Mouse (Mus musculus): Measurements from ENCODE around the gene Ankrd63. TPM values are rescaled to one million over a fixed set of nuclear protein-coding genes. Genes with fewer than 3 reads are reported as not detected.

Gene Ankrd63
- polyA plus RNA-seq, 1 experiment from 2014 or later = 0.07 TPM

Other genes starting within 250 kb of the Ankrd63 start
- gene Srp14, start 224.3 kb downstream of the Ankrd63 start, polyA plus RNA-seq (2015; fragmentation: Nextera tagmentation; extraction: Ambion mirVana) = 275 TPM in 2 replicates
- 4.1 and 4.3 TPM in 2 replicates for gene Bmf, start 154.3 kb downstream of the Ankrd63 start, polyA plus RNA-seq (2015; fragmentation: Nextera tagmentation; extraction: Ambion mirVana)
- gene Bub1b, start 105.8 kb downstream of the Ankrd63 start, polyA plus RNA-seq (2015; fragmentation: Nextera tagmentation; extraction: Ambion mirVana) = 78.0 and 79.2 TPM in 2 replicates
- 2.2 and 2.7 TPM in 2 replicates for gene Pak6, start 40.7 kb downstream of the Ankrd63 start, polyA plus RNA-seq (2015; fragmentation: Nextera tagmentation; extraction: Ambion mirVana)
- gene Plcb2, start 24.5 kb upstream of the Ankrd63 start, polyA plus RNA-seq (2015; fragmentation: Nextera tagmentation; extraction: Ambion mirVana) = 0.47 and 0.55 TPM in 2 replicates
- 12.7 and 13.1 TPM in 2 replicates for gene Inafm2, start 41.8 kb upstream of the Ankrd63 start, polyA plus RNA-seq (2015; fragmentation: Nextera tagmentation; extraction: Ambion mirVana)
- 0.83 and 0.91 TPM in 2 replicates for gene Ccdc9b, start 58.7 kb upstream of the Ankrd63 start, polyA plus RNA-seq (2015; fragmentation: Nextera tagmentation; extraction: Ambion mirVana)
- gene Phgr1, start 68.8 kb upstream of the Ankrd63 start, polyA plus RNA-seq (2015; fragmentation: Nextera tagmentation; extraction: Ambion mirVana) = 2.0 TPM in 1 of 2 replicates, not detected in the other
- 0.34 and 0.51 TPM in 2 replicates for gene Disp2, start 75.8 kb upstream of the Ankrd63 start, polyA plus RNA-seq (2015; fragmentation: Nextera tagmentation; extraction: Ambion mirVana)
- gene Knstrn, start 110.0 kb upstream of the Ankrd63 start, polyA plus RNA-seq (2015; fragmentation: Nextera tagmentation; extraction: Ambion mirVana) = 99.6 and 115 TPM in 2 replicates
- gene Ivd, start 158.0 kb upstream of the Ankrd63 start, polyA plus RNA-seq (2015; fragmentation: Nextera tagmentation; extraction: Ambion mirVana) = 84.8 and 86.6 TPM in 2 replicates
- gene Bahd1, start 196.4 kb upstream of the Ankrd63 start, polyA plus RNA-seq (2015; fragmentation: Nextera tagmentation; extraction: Ambion mirVana) = 4.0 and 4.1 TPM in 2 replicates
- gene Chst14, start 222.5 kb upstream of the Ankrd63 start, polyA plus RNA-seq (2015; fragmentation: Nextera tagmentation; extraction: Ambion mirVana) = 48.8 and 54.9 TPM in 2 replicates